Mouse (Mus musculus) CH12.LX (cell line): ENCODE measurements at regions not wholly inside any gene's neighbourhood (a gene's known extent, or its start where the extent isn't known, plus 50 kb on each side); places are given as distances from the start of the nearest gene placed in this dataset.

Experiments used
- DNase-seq: peaks from one replicate; pipeline ENCODE4 v3.0.0-alpha.2; 2013; ENCODE audit errors: extremely low read depth
- H3K27ac ChIP-seq: 2 replicates; pipeline ENCODE4 v1.5.1; 2012; ENCODE audit warnings: low read depth, mild to moderate bottlenecking, control low read depth, moderate library complexity; ENCODE audit not compliant: insufficient read depth
- H3K27me3 ChIP-seq: replicated peaks from 2 replicates; pipeline ENCODE3; 2012; ENCODE audit warnings: inconsistent platforms
- H3K36me3 ChIP-seq, 2 experiments: replicated peaks in 1 of 2; 2 replicates each; pipeline versions ENCODE3 to v1.6.1; 2012; ENCODE audit warnings: inconsistent platforms in 1 of 2, low read length in 1 of 2, mild to moderate bottlenecking in 1 of 2, mixed read lengths in 1 of 2, moderate library complexity in 1 of 2; ENCODE audit not compliant: control insufficient read depth in 1 of 2, insufficient read depth in 1 of 2
- H3K4me1 ChIP-seq, 2 experiments: 2 replicates each; pipeline ENCODE4 v1.6.1; 2012; ENCODE audit warnings: inconsistent platforms in 1 of 2, moderate library complexity in 1 of 2; ENCODE audit not compliant: insufficient read depth in 2 of 2, control insufficient read depth in 1 of 2
- H3K4me2 ChIP-seq: 2 replicates; pipeline ENCODE4 v1.6.1; 2012; ENCODE audit warnings: low read depth, mild to moderate bottlenecking, control low read depth; ENCODE audit not compliant: poor library complexity, insufficient read depth, severe bottlenecking
- H3K4me3 ChIP-seq, 3 experiments: fragments of 150-350 bp in 1 of 3; sonication (generic) in 1 of 3; replicated peaks in 1 of 3; 2 replicates each; pipeline versions ENCODE3 to v1.5.1; 2011 to 2012; ENCODE audit warnings: low read depth in 2 of 3, low read length in 2 of 3, mild to moderate bottlenecking in 2 of 3, moderate library complexity in 2 of 3, control low read depth in 1 of 3, improper control_type of control experiment in 1 of 3, inconsistent platforms in 1 of 3, mixed read lengths in 1 of 3; ENCODE audit not compliant: poor library complexity in 1 of 3
- H3K79me2 ChIP-seq: replicated peaks from 2 replicates; pipeline ENCODE4 v1.6.1; 2012; ENCODE audit warnings: mild to moderate bottlenecking, moderate library complexity; ENCODE audit not compliant: control insufficient read depth, poor library complexity, insufficient read depth, severe bottlenecking; ENCODE audit errors: extremely low read depth
- H3K9ac ChIP-seq: 2 replicates; pipeline ENCODE4 v1.6.1; 2012; ENCODE audit warnings: low read depth, mild to moderate bottlenecking, control low read depth, moderate library complexity; ENCODE audit not compliant: insufficient read depth
- H3K9me3 ChIP-seq: replicated peaks from 2 replicates; pipeline ENCODE3; 2012; ENCODE audit warnings: low read length, inconsistent platforms, mixed read lengths
- JUN ChIP-seq: IDR thresholded peaks from 2 replicates; pipeline ENCODE4 v1.6.1; 2011; ENCODE audit warnings: low read depth, mild to moderate bottlenecking, low read length, improper control_type of control experiment, moderate library complexity; ENCODE audit not compliant: insufficient read depth
- MAFK ChIP-seq: IDR thresholded peaks from 2 replicates; pipeline ENCODE4 v1.6.1; 2011; ENCODE audit warnings: low read length, improper control_type of control experiment; ENCODE audit not compliant: insufficient replicate concordance
- MAZ ChIP-seq: IDR thresholded peaks from 2 replicates; pipeline ENCODE4 v1.6.1; 2012; ENCODE audit warnings: low read depth, mild to moderate bottlenecking, inconsistent platforms, low read length, improper control_type of control experiment, moderate library complexity
- MEF2A ChIP-seq: IDR thresholded peaks from 2 replicates; pipeline ENCODE4 v1.6.1; 2014; ENCODE audit warnings: low read depth, mild to moderate bottlenecking, inconsistent platforms, low read length, improper control_type of control experiment, borderline replicate concordance
- RAD21 ChIP-seq: IDR thresholded peaks from 2 replicates; pipeline ENCODE4 v1.6.1; 2011; ENCODE audit warnings: low read depth, mild to moderate bottlenecking, low read length, improper control_type of control experiment, moderate library complexity
- SMC3 ChIP-seq: IDR thresholded peaks from 2 replicates; pipeline ENCODE4 v1.6.1; 2011; ENCODE audit warnings: low read depth, low read length, improper control_type of control experiment
- TBP ChIP-seq: conservative IDR thresholded peaks from 2 replicates; pipeline ENCODE4 v1.6.1; 2011; ENCODE audit warnings: low read depth, low read length, improper control_type of control experiment
- ZMIZ1 ChIP-seq: IDR thresholded peaks from 2 replicates; pipeline ENCODE4 v1.6.1; 2012; ENCODE audit warnings: low read depth, mild to moderate bottlenecking, inconsistent platforms, low read length, improper control_type of control experiment
- dilution Hi-C: fragments of 300-500 bp; cut with MboI; formaldehyde crosslinking; loops from 2 replicates; pipeline ENCODE4 v1.14.3; 2020; ENCODE audit warnings: low sequenced_read_pairs; ENCODE audit not compliant: extremely low pct_unique_long_range_greater_than_20kb, extremely low pct_ligation_motif_present
- in situ Hi-C: fragments of 300-500 bp; cut with MboI; formaldehyde crosslinking; loops from 3 replicates; pipeline ENCODE4 v1.14.3; 2019; ENCODE audit warnings: low sequenced_read_pairs, low pct_ligation_motif_present, low pct_unique_long_range_greater_than_20kb, mixed read lengths

DNA sequence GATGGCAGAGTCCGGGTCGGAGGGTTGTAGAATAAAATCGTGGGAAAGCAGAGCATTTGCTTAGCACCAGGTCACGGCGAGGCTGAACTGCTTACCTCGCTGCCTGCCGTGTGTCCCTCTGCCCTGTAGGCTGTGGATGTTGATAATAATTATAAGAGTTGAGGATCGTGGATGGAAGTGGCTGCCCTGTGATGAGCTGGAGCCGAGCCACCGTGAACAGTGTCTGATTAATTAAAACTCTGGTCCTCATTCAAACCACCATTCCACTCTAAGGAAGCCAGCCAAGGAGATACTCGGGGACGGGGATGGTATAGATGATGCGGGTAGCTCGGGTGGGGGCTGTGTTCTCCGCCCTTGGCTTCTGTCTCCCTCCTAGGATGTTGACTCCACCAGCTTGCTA, 70.1 kb upstream of the Stt3b start:
- no peaks in the 10 kb centered on the region for H3K27me3 ChIP-seq
- no peak for TF ChIP-seq TBP
- no peak for TF ChIP-seq JUN
- no peak for TF ChIP-seq ZMIZ1
- TF ChIP-seq, all 38 proteins: peak for 0
- no peak for DNase-seq
- Histone ChIP-seq H3K9ac (no peak overlapping the region), H3K4me1 (no peaks in the 10 kb centered on the region), H3K4me3 (no peak overlapping the region), H3K79me2 (no peaks in the 10 kb centered on the region), H3K36me3 (no peaks in the 10 kb centered on the region), H3K9me3 (no peaks in the 10 kb centered on the region), H3K27ac (no peak overlapping the region), H3K4me2 (no peak overlapping the region)
- in situ Hi-C loops, result no loop called here
- dilution Hi-C loops, result no loop called here

DNA sequence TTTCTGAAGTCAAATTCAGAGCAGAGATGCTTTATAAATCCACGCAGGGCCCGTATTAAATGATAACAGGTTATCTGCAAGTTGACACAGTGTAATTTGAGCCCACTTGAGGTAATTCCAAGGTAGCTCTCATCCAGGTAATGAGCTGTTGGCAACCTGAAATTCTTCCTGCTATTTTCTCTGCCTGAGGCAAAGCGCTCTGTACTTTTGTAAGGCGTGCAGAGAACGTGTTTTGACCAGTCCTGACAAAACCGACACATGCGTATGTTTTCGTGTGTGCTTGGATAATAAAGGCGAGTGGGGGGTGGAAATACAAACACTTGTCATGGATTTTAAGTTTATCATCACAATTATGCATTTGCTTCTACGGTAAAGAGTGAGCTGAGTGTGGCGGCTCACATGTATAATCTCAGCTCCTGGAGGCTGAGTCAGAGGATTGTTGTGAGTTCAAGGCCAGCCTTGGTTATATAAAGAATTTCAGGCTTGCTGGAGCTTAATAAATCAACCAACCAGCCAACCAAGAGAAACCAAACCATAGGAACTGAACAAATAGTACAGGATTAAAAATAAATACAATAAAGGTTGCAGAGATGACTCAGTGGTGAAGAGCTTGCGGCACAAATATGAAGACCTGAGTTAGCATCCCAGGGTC, 72.7 kb upstream of the Stt3b start:
- Histone ChIP-seq H3K4me1 (peaks cover 2 to 5% of the 10 kb centered on the region in 2 experiments; a peak in 3 of 4 replicates), H3K79me2 (no peaks in the 10 kb centered on the region), H3K4me2 (no peak overlapping the region), H3K36me3 (no peaks in the 10 kb centered on the region), H3K27me3 (no peaks in the 10 kb centered on the region), H3K27ac (no peak overlapping the region), H3K9me3 (no peaks in the 10 kb centered on the region), H3K4me3 (no peak overlapping the region), H3K9ac (no peak overlapping the region)
- no peak for DNase-seq
- dilution Hi-C loops (no loop called here), in situ Hi-C loops (no loop called here)
- TF ChIP-seq MAFK (no peak), SMC3 (no peak), MAZ (no peak)

- no peak for DNase-seq
- no peaks in the 10 kb centered on the region for H3K79me2 ChIP-seq
- H3K4me2 ChIP-seq, result no peak overlapping the region
- H3K27me3 ChIP-seq, result no peaks in the 10 kb centered on the region
- dilution Hi-C loops, result no loop called here
- H3K4me3 ChIP-seq, result no peak overlapping the region
- no peaks in the 10 kb centered on the region for H3K9me3 ChIP-seq
- H3K9ac ChIP-seq, result no peak overlapping the region
- TF ChIP-seq RAD21 (no peak), MEF2A (no peak), SMC3 (no peak), MAFK (no peak)
- TF ChIP-seq, all 38 proteins: peak for 0
- Histone ChIP-seq H3K36me3 (no peaks in the 10 kb centered on the region), H3K4me1 (peaks cover 2 to 5% of the 10 kb centered on the region in 2 experiments; a peak in 3 of 4 replicates), H3K27ac (no peak overlapping the region)
- in situ Hi-C loops, result no loop called here
Measured at GRCm38 (mm10) chr9:115383935-115384334, 73.7 kb upstream of the Stt3b start.
